Mouse (Mus musculus) midbrain, postnatal 0 days (tissue): ENCODE measurements around the gene Acbd4. TPM values are rescaled to one million over a fixed set of nuclear protein-coding genes. Genes with fewer than 3 reads are reported as not detected.

ENCODE experiments used
- ATAC-seq: fragments of 200-750 bp; cut with Nextera tagmentation; 2 replicates; pipeline ENCODE4 v1.8.0; 2017; ENCODE audit warnings: moderate number of reproducible peaks, mild to moderate bottlenecking, moderate TSS enrichment, moderate library complexity; ENCODE audit not compliant: low FRiP score
- DNase-seq: peaks from one replicate; pipeline ENCODE4 v3.0.0-alpha.2; 2015; ENCODE audit warnings: low spot score
- H3K27ac ChIP-seq: fragments of 300-500 bp; sonication (generic); 2 replicates; pipeline ENCODE4 v1.5.1; 2014; ENCODE audit warnings: low read depth, mild to moderate bottlenecking, low read length, mixed read lengths
- H3K27me3 ChIP-seq: fragments of 300-500 bp; sonication (generic); 2 replicates; pipeline ENCODE4 v1.6.1; 2014; ENCODE audit warnings: low read length, control low read depth, mixed read lengths; ENCODE audit not compliant: insufficient read depth
- H3K36me3 ChIP-seq: fragments of 300-500 bp; sonication (generic); 2 replicates; pipeline ENCODE4 v1.6.1; 2014; ENCODE audit warnings: low read length, control low read depth, mixed read lengths; ENCODE audit not compliant: insufficient read depth
- H3K4me1 ChIP-seq: fragments of 300-500 bp; sonication (generic); 2 replicates; pipeline ENCODE4 v1.6.1; 2014; ENCODE audit warnings: mild to moderate bottlenecking, control low read depth, antibody characterized with exemption, low read length, mixed read lengths; ENCODE audit not compliant: insufficient read depth
- H3K4me2 ChIP-seq: fragments of 300-500 bp; sonication (generic); 2 replicates; pipeline ENCODE4 v1.6.1; 2014; ENCODE audit warnings: low read depth, mild to moderate bottlenecking, low read length, mixed read lengths; ENCODE audit not compliant: poor library complexity, severe bottlenecking
- H3K4me3 ChIP-seq: fragments of 300-500 bp; sonication (generic); 2 replicates; pipeline ENCODE4 v1.5.1; 2014; ENCODE audit warnings: low read depth, mild to moderate bottlenecking, low read length, moderate library complexity
- H3K9ac ChIP-seq: fragments of 300-500 bp; sonication (generic); replicated peaks from 2 replicates; pipeline ENCODE4 v1.6.1; 2014; ENCODE audit warnings: mild to moderate bottlenecking, low read length, moderate library complexity, mixed read lengths; ENCODE audit not compliant: poor library complexity, severe bottlenecking
- H3K9me3 ChIP-seq: fragments of 300-500 bp; sonication (generic); 2 replicates; pipeline ENCODE4 v1.6.1; 2016; ENCODE audit warnings: low read length, control low read depth
- CTCF ChIP-seq: IDR thresholded peaks from 2 replicates; pipeline ENCODE4 v1.5.1; 2016; ENCODE audit warnings: antibody characterized with exemption, mild to moderate bottlenecking
- WGBS: fragments of 180-500 bp; shearing (Covaris S2); extraction: QIAGEN DNeasy Blood & Tissue Kit; methylation state at CpG from one replicate; pipeline ENCODE4 v1.1.7; 2014; 5-methylcytosine and 5-hydroxymethylcytosine counted together
- polyA plus RNA-seq: library from polyadenylated mRNA; unstranded; fragments of >200 nt; fragmentation: Nextera tagmentation; extraction: Ambion mirVana; gene quantifications from 2 replicates; pipeline ENCODE4 v1.2.1, GENCODE M21; 2015
- total RNA-seq: library from RNA; depleted of rRNA; stranded (reverse); fragments of >200 nt; gene quantifications from 2 replicates; pipeline ENCODE4 v1.2.3, GENCODE M21; 2014; rRNA removed

The Acbd4 gene
- total RNA-seq = 21.8 and 22.9 TPM in 2 replicates
- polyA plus RNA-seq = 17.5 and 21.8 TPM in 2 replicates

- TF ChIP-seq CTCF = no peak
- Histone ChIP-seq H3K9ac (peak within 1 kb of the TSS; percentile 59), H3K27me3 (peaks cover 19% of the 10 kb centered on the region), H3K27ac (no peak within 1 kb of the TSS), H3K4me3 (peak within 1 kb of the TSS; percentile 45), H3K36me3 (no peaks in the 10 kb centered on the region), H3K4me2 (peak within 1 kb of the TSS; percentile 82), H3K4me1 (no peaks in the 10 kb centered on the region), H3K9me3 (no peaks in the 10 kb centered on the region)
- ATAC-seq (no peak), DNase-seq (peak; percentile 51)
- under 1% methylated on average over 34 of the region's 34 CpGs for WGBS
Measured at GRCm38 (mm10) chr11:103101481-103101865, at the start of gene Acbd4, which contains the start of gene Plcd3. Gene Acbd4, plus strand, starts transcription at chr11:103101682. Gene Plcd3, minus strand, starts transcription at chr11:103101658.

- whole genome bisulfite sequencing = 94% methylated on average over 6 of the region's 6 CpGs
Measured at GRCm38 (mm10) chr11:103052078-103052477, 49.4 kb upstream of the Acbd4 start.

GRCm38 (mm10) chr11:103053191-103054076 is 48.0 kb upstream of the Acbd4 start:
- Histone ChIP-seq H3K4me3 (no peak overlapping the region), H3K4me1 (no peaks in the 10 kb centered on the region), H3K4me2 (no peak overlapping the region), H3K9me3 (no peaks in the 10 kb centered on the region), H3K36me3 (peaks cover 61% of the 10 kb centered on the region), H3K27ac (no peak overlapping the region), H3K9ac (no peak overlapping the region), H3K27me3 (no peaks in the 10 kb centered on the region)
- no peak for ATAC-seq
- 93% methylated on average over 18 of the region's 18 CpGs for whole genome bisulfite sequencing
- DNase-seq = no peak
- no peak for TF ChIP-seq CTCF

More at GRCm38 (mm10) chr11:103052078-103052477, 49.4 kb upstream of the Acbd4 start:
- Histone ChIP-seq H3K9ac (no peak overlapping the region), H3K4me1 (no peaks in the 10 kb centered on the region), H3K27ac (no peak overlapping the region), H3K4me3 (no peak overlapping the region), H3K36me3 (peaks cover 51% of the 10 kb centered on the region), H3K9me3 (no peaks in the 10 kb centered on the region), H3K4me2 (no peak overlapping the region), H3K27me3 (no peaks in the 10 kb centered on the region)
- ATAC-seq (no peak), DNase-seq (no peak)
- TF ChIP-seq CTCF = no peak

GRCm38 (mm10) chr11:103054798-103055197 is 46.7 kb upstream of the Acbd4 start:
- Histone ChIP-seq H3K36me3 (peaks cover 71% of the 10 kb centered on the region), H3K27ac (no peak overlapping the region), H3K4me2 (no peak overlapping the region), H3K27me3 (no peaks in the 10 kb centered on the region), H3K4me1 (no peaks in the 10 kb centered on the region), H3K4me3 (no peak overlapping the region), H3K9ac (no peak overlapping the region), H3K9me3 (no peaks in the 10 kb centered on the region)
- DNase-seq (peak; percentile 87), ATAC-seq (no peak)
- TF ChIP-seq CTCF = peak; percentile 91
- WGBS = 36% methylated on average over 6 of the region's 6 CpGs

- H3K27me3 ChIP-seq = no peaks in the 10 kb centered on the region
- H3K9me3 ChIP-seq = no peaks in the 10 kb centered on the region
- H3K4me3 ChIP-seq = no peak overlapping the region
- no peak overlapping the region for H3K4me2 ChIP-seq
- H3K4me1 ChIP-seq = no peaks in the 10 kb centered on the region
- DNase-seq (no peak), ATAC-seq (no peak)
- no peak overlapping the region for H3K27ac ChIP-seq
- over 99% methylated on average over 7 of the region's 7 CpGs for WGBS
- no peak overlapping the region for H3K9ac ChIP-seq
- H3K36me3 ChIP-seq = peaks cover 61% of the 10 kb centered on the region
- no peak for TF ChIP-seq CTCF
Measured at GRCm38 (mm10) chr11:103056636-103057035, 44.8 kb upstream of the Acbd4 start.

- WGBS = 80% methylated on average over 3 of the region's 3 CpGs
- no peak overlapping the region for H3K4me2 ChIP-seq
- H3K9ac ChIP-seq = no peak overlapping the region
- H3K9me3 ChIP-seq = no peaks in the 10 kb centered on the region
- no peak overlapping the region for H3K27ac ChIP-seq
- TF ChIP-seq CTCF = peak; percentile 11; the same call in 1 of the 2 replicates
- ATAC-seq = no peak
- no peak overlapping the region for H3K4me3 ChIP-seq
- no peak for DNase-seq
- H3K27me3 ChIP-seq = no peaks in the 10 kb centered on the region
- peaks cover 54% of the 10 kb centered on the region for H3K36me3 ChIP-seq
- H3K4me1 ChIP-seq = no peaks in the 10 kb centered on the region
Measured at GRCm38 (mm10) chr11:103058499-103059085, 42.9 kb upstream of the Acbd4 start.
